Mouse (Mus musculus) bone marrow macrophage, adult 2 months (primary cell): ENCODE data around the gene Chd5.

ENCODE experiments used
- CTCF ChIP-seq: IDR thresholded peaks from 2 replicates; pipeline ENCODE4 v1.5.1; 2012; ENCODE audit warnings: low read depth, mild to moderate bottlenecking, low read length, moderate library complexity
- POLR2A ChIP-seq: IDR thresholded peaks from 2 replicates; pipeline ENCODE4 v1.6.1; 2012; ENCODE audit warnings: mild to moderate bottlenecking, low read depth, low read length, borderline replicate concordance

DNA sequence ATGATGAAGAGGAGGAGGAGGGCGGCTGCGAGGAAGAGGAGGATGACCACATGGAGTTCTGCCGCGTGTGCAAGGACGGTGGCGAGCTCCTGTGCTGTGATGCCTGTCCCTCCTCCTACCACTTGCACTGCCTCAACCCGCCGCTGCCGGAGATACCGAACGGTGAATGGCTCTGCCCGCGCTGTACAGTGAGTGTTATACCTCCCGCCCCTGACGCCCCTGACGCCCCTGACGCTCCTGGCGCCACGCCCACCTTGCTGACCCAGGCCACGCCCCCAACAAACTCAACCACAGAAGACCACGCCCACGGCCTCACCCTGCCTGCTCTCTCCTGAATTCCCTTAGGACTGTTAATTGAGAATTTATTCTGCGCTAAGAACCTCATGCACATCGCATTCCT lies 22.4 kb downstream of the Chd5 start:
- no peak for TF ChIP-seq CTCF
- TF ChIP-seq POLR2A = no peak
